Mouse (Mus musculus) ovary, postnatal 36 days (tissue): ENCODE measurements around the gene Hoxd11.

Source experiments
- DNase-seq: peaks from one replicate; pipeline ENCODE4 v3.0.0; 2022; ENCODE audit warnings: low spot score, mixed read lengths

Hoxd11 gene

GRCm38 (mm10) chr2:74709465-74710419 is 30.4 kb downstream of the Hoxd11 start:
- DNase-seq = no peak

DNA sequence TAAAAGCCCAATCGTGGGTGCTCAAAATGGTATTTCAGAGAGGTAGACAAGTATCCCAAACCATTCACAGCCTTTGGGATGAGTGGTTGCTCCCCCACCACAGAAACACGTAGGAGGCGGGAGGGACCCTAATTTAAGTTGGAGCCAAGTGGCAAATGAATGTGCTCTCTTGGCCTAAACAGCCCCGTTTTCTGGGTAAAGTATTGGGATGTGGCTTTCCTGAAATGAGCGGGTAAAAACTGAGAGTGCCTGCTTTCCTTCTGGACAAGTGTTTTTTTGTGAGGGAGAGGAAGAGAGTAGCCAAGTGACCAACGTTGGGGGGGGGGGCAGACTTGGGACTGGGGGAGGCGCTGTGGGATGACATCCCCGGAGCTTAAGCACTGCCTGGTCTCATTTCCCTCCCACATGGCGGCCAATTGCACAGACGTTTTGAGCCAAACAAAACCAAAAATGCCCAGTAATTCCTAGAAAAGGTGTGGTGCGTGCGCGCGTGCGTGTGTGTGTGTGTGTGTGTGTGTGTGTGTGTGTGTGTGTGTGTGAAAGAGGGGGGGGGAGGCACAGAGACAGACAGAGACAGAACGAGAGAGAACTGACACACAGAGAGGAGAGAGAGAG is 31.7 kb downstream of the Hoxd11 start:
- no peak for DNase-seq

DNA sequence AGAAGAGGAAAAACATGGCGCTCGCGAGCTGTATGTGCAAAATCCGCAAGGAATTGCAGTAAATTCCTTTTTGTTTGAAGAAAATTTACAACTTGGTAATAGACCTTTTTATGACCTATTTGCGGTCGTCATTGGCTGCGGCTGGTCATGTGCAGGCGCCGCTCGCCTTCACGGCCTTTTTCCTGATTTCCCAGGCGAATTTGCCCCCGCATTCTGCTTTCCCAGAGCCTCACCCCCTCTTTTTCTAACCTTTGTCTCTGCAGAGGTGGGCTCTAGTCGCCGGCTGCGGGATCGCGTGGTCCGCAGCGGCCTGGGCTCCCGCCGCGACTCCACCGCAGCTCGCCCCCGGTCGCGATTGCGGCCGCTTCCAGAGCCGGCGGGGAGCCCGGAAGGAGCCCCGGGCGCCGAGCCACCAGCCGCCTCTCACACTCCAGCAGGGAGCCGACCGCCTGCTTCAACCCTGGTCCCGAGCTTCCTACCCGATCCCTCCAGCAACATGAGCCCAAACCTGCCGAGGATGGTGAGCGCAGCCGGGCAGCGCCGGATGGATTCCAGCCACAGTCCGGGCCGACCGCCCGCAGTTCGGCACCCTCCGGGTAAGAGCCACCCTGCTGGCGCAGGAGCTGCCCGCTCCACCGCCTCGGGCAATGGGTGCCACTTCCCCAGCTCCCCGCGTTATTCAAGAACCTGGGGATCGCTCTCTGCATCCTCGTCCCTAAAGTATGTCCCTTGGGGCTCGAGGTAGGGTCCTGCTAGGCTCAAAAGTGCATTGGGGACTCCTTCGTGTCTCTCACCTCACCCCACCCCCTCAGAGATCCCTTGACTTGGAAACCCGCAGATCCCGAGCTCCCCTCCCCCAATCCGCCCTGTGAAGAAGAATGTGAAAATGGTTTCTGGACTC is 32.6 kb downstream of the Hoxd11 start, which contains the start of the genes Hoxd3 and Hoxd4:
Gene Hoxd3, plus strand, starts transcription at position 207 of the 901 bp plus-strand sequence.
Gene Hoxd4, plus strand, starts transcription at position 209 of the 901 bp plus-strand sequence.
- DNase-seq = peak; percentile 65

DNA sequence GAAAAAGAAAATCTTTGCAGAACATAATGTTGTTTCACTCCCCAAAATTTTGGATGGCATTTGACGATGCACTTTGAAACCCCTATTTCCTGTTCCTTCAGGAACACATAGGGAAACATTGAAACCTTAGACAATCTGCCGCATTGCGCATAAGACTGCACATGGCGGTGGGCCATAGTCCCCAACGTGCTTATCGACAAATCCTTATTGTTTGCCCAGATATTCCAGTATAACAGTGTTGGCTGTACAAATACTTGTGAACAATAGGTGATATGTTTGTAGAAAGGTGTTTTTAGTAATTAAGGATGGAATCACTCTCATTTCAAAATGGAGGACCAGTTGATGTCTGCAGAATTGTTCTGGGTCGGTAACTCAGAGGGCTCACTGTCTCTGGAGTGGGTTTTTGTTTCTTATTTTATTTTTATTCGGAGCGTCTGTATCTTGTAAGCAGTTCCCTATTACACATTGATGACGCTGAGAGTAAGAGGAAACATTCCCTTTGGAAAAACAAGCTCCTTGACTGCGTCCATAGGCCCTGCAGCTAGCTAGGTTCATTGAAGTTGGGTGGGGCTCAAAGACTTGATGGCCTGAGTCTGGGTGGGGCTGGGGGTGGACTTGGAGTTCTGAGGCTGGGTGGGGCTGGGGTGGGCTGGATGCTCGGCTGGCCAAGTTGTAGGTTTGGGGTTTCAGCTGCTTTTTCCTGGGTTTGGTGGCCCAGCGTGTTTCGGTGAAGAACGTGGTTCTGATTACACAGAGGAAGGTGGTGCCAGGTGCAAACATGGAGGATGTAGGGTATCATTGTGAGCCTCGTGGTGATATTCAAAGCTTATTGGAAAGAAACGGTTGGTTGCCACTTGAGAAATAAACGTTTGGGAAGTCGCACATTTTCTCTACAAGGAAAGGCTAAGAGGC is 34.1 kb downstream of the Hoxd11 start:
- no peak for DNase-seq

DNA sequence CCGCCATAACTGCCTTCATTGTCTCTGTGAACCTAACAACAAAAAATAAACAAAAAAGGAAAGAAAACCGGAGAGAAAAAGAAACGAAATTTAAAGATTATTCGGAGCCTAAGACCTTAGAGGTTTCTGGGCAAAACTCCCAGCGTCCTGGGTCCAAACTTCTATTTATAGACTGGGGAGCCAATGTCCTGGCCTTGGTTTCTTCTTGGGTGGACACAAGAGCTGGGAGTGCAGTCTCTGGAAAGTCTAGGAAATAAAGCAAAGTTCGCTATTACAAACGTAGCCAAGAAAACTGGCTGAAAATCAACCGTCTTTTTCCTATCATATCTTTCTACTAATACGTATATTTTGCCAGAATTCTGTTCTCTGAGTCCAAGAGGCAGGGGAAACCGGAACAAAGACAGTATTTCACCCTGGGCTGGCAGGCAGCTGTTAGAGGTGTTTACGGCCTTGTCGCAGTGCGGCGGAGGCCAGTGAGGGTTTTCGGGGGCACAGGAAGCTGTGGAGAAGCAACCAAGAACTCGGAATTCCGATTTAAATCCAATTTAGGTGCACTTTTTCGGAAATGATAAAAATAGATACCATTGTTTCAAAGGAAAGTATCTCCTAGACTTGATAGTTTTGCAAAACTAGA is 34.9 kb downstream of the Hoxd11 start:
- DNase-seq = no peak

DNA sequence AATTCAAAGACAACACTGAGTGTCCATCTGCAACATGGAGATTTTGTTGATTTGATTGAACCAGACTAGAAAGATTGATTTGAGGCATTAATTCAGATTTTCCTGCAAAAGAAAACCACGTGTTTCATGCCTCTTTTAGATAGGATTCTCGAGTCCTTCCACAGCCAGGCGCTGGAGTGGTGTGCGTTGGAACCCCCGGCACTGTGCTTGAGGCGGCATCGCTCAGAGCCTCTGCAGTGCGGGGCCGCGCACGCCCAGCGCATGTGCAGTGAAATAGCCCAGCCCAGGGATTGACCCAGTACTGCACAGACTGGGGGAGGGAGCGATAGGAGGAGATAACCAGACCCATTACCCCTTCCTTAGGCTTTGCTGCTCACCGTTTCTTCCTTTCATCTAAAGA is 35.5 kb downstream of the Hoxd11 start:
- no peak for DNase-seq

- DNase-seq = peak; percentile 91
Measured at GRCm38 (mm10) chr2:74715504-74716241, 36.3 kb downstream of the Hoxd11 start.

GRCm38 (mm10) chr2:74720384-74720783 is 41.0 kb downstream of the Hoxd11 start:
- no peak for DNase-seq

DNA sequence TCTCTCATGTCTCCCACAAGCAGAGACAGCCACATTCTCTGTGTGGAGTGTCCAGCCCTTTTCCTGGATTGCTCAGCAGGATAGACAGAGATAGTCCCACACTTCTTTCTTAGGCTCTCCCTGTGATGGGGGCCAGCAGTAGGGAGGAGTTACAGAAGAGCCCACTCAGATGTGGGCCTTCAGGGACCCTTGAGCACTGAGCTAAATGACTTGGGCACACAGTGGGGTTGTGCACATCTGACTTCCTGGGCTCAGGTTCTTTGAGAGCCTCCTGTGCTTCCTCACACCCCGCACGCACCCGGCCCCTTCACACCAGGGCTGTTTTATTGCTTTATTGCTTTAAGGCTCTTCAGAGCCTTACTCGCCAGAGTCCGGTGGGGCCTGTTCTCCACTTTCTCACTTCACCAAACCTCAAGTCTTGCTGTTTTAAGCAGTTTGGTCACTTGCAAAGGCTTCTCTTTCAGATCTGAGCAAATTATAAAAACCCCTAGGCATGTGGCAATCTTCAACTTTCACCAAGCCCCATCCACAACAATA is 41.7 kb downstream of the Hoxd11 start:
- no peak for DNase-seq

- DNase-seq = peak; percentile 4
Measured at GRCm38 (mm10) chr2:74721882-74722281, 42.5 kb downstream of the Hoxd11 start.

DNA sequence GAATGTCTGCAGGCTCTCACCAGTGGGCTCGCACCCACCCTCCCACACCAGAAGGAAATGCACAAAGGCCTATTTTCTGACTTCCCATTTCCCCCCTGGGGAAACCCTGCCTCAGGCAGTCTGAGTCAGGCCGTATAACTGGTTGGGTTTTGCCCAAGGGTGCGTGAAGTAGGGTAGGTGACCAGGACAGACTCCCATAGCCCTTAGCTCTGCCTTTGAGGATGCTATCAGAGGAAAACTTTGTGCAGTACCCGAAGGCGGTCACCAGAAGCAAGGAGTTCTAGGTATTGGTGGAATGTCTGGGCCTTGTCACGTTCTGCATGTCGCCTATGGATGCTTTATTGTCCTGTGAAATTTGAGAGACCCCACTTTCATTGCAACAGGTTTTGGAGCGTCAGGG is 43.6 kb downstream of the Hoxd11 start:
- no peak for DNase-seq

- DNase-seq = peak; percentile 24
Measured at GRCm38 (mm10) chr2:74724244-74725015, 45.1 kb downstream of the Hoxd11 start.

DNA sequence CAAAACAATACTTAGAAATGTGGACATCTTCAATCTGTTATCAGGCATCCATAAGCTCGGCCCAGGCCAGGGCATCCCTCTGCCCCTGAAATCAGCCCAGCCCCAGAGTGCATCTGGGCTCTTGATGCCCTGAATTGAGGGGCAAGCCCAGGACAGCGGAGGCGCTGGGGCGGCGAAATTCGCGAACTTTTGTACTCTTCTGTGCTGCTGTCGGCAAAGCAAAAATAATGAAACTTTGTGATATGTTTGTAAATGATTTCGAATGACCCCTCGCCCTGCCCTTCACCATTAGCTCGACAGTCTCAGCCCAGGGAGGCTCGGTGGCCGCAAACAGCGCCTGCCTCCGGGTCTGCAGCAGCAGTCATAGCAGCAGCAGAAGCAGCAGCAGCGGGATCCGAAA is 45.8 kb downstream of the Hoxd11 start:
- peak; percentile 2 for DNase-seq

DNA sequence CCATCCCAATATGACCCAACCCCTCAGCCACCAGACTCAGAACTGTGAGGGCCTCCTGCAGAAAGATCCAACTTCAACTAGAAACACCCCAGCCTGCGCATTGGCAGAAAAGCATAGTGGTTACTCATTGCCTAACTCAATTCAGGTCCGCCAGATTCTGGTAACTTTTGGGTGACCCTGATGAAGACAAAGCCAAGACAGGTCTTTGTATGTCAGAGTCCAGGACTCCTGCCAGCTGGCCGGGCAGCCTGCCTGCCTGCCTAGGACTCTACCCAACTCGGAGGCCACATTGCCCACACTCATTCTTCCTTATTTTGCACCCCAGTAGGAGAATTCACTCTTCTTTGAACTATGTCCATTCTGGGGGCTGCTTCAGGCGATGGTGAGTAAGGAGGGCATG is 47.2 kb downstream of the Hoxd11 start, which contains the start of gene Gm28230:
Gene Gm28230, plus strand, starts transcription at position 178 of the 400 bp plus-strand sequence.
- DNase-seq = peak; percentile 44

DNA sequence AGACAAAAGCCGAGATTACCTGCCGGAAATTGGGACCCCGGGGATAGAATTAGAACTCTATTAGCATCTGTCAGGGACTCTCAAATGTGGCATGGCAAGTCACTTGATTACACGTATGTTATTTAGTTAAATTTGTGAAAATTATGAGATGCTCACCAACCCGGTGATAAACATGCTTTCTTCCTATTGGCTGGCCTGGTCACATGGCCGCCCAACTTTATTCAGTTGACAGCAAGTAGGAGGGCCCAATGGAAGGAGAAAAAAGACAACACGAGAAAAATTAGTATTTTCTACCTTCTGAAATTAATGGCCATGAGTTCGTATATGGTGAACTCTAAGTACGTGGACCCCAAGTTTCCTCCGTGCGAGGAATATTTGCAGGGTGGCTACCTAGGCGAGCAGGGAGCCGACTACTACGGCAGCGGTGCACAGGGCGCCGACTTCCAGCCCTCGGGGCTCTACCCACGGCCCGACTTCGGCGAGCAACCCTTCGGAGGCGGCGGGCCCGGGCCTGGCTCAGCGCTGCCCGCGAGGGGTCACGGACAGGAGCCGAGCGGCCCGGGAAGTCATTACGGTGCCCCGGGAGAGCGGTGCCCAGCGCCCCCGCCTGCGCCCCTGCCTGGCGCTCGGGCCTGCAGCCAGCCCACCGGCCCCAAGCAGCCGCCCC is 47.7 kb downstream of the Hoxd11 start:
- peak; percentile 12 for DNase-seq

DNA sequence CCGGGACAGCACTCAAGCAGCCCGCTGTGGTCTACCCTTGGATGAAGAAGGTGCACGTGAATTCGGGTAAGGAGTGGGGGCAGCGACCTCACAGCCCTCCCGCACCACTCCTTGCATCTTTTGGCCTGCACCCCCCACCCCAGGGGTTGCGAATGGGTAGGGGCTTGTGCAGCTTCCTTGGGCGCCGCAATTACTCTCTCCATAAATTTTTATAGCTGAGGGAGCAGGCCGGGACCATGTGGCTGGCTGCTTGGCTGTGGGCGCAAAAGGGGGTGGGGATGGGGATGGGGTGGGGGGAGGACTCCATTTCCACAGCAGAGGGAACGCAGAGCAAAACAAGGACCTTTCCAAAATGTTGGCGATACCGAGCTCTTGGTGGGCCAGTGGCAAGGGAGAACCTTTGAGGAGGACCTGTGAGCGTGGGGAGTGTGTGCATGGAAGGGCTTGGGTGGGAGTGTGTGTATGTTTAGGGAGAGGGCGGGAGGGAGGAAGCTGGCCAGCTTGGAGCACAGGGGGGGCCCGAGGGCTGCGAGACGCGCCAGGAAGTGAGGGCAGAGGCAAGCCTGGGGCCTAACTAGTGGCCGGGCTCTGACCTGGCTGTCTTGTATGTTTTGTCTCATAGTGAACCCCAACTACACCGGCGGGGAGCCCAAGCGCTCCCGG is 48.4 kb downstream of the Hoxd11 start:
- peak; percentile 24 for DNase-seq

GRCm38 (mm10) chr2:74728303-74728680 is 48.9 kb downstream of the Hoxd11 start:
- DNase-seq = peak; percentile 4

DNA sequence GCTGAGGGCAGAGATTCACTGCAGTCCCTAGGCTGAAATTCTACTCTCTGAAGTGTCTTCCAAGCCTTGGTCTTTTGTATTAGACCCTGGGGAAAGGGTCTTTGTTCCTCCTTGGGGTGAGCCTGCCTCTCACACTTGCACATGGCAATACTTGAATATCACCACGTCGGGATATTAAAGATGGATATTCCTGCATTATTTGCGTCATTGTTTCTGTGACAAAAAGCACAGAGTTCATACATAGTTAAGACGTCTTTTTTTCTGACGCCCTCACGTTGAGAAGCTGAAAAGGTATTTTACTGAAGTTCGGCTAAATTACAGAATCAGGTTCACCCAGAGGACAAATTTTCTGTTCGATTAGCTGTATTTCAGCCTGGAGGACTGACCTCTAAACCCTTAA is 51.0 kb downstream of the Hoxd11 start:
- DNase-seq = no peak
